Mouse (Mus musculus): Measurements from ENCODE around the gene Asb5.
A peak's percentile ranks its signal among the peaks of the same experiment; 100 is the strongest.
"Not testable (repeated sequence)": the region's sequence is repeated elsewhere in the genome, so short reads cannot be mapped to it uniquely, and the experiment has no call there.

The Asb5 gene

DNA sequence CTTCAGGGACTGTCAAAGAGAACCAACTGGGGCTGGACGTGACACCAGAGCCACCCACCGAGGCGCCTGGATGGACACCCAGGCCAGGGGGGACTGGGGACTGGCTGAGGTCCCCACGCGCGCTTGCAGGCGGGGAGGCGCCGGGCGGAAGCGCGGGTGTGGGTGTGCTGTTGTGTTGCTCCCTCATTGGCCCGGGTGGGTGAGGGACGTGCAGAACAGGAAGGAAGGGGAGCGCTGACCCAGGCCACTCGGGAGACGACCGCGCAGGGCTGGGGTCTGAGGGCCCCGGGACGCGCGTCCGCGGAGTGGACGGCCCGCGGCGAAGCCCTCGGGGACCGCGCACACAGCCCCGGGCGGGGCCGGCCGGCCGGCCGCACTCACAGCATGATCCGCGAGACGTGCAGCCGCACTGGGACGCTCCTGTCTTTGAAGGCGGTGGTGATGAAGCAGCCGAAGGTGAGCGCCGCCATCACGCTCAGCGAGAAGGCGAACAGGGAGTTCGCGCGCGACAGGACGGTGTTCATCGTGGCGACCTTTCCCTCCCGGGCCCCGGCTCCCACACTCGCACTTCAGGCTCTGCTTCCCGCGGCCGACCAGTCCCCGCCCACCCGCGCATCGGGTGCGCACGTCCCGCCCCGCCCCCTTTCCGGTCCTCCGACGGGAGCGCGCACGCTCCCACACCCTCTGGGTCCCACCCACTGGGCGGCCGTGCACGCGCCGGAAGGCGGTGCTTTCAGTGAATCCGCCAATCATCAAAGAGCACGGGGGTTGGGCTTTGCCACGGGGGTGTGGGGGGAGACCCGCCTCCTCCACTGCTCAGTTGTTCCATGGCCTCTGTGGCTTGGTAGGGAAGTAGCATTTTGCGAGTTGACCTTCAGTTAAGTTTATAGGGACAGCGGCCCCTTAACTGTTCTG is at the start of gene Asb5, which contains the start of gene Spcs3:
Gene Asb5, plus strand, starts transcription at position 199 of the 915 bp plus-strand sequence.
Gene Spcs3, minus strand, starts transcription at position 617 of the 915 bp plus-strand sequence.
- peak; percentile 89 for DNase-seq (ENCODE audit: low read depth, low spot score)

DNA sequence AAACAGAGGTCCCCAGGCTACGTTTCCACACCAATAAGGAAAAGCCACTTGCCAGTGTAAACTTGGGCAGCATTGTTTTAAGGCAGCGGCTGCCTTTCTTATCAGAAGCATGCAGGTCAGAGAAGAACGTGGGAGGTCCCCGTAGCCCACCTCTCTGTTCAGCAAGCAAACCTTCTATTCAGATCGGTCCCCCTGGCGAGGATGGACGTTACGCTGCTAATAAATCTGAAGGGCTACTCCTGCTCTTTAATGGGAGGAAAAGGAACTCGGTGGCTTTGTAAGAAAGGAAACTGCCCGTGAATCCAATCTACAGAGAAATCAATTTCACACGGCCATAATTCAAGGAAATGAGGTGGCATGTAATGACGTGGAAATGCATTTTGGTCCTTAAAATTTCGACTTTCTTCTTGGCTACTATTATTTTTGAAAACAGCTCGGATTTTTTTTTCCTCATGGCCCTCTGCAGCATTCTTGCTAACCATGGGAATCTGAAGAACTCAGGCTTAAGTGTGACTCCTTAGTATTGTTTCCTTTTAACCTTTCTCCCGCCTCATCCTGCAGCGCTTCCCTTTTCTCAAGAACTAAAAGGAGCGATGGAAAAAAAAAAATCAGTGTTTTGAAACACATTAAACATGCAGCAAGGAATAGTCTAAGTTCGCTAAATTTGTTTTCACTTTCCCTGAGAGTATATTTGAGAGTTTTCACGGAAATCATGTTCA is 42.7 kb upstream of the Asb5 start:
- no peak for DNase-seq (ENCODE audit: low read depth, low spot score)

DNA sequence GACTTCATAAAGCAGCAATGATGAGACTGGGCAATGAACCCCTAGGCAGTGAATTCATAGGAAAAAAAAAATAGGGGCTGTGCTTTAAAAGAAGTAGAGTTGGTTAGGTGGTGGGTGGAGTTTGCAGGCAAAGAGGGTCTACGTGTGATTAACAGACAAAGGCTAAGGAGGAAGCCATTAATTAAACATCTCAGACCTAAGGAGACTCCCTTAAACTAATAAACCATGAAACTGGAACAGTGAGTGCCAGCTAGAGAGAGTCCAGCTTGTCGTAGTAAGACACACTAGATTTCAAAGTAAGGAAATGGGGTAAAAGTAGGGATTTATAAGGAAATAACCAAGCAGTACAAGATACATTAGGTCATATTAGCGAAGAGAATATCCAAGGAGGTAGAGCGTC is 40.9 kb upstream of the Asb5 start:
- no peak for DNase-seq (ENCODE audit: low read depth, low spot score)

DNA sequence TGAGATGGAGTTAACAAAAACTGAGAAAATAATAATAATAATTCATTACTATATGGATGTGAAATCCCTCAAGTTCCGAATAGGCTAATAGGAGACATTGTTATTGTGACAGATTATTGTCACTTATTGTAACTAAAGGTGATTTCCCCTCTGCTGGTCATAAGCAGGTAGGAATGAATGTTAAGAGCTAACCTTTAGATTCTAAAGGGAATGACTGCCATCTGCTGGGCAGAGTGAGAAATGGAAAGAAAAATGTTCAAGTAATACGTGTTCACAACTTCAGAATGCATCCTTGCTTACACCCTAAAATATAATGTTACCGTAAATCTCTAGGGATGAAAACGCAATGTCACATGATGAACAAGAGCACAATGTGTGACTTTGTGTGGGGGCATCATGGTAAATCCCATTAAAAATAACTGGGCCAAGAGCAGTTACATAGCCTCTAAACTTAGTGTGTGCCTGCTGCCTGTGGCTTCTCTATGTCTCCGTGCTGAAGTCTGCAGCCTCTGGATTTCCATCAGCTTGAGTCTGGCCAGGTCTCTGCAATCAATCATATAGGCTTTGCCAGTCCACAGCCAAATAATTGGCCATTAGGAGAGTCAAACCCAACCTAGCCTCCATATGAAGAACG is 38.2 kb upstream of the Asb5 start:
- no peak for DNase-seq (ENCODE audit: low read depth, low spot score)

DNA sequence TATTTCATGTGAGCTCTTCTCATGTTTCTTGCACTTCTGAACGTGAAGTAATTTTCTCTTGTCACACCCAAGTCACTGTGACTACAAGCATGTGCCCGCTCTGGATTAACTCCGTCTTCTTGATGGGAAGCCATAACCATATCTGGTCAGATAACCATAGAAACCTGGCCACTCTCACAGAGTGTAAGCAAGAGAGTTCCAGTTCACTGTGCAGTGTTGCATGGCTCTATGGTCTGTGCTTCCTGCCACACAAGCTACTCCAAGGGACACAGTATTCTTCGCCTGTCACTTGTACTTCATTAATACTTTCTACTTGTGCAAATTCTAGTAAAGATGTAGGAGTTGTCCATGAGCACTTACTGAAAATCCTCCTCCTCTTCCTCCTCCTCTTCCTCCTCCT is 37.4 kb upstream of the Asb5 start:
- DNase-seq (ENCODE audit: low read depth, low spot score): no peak

DNA sequence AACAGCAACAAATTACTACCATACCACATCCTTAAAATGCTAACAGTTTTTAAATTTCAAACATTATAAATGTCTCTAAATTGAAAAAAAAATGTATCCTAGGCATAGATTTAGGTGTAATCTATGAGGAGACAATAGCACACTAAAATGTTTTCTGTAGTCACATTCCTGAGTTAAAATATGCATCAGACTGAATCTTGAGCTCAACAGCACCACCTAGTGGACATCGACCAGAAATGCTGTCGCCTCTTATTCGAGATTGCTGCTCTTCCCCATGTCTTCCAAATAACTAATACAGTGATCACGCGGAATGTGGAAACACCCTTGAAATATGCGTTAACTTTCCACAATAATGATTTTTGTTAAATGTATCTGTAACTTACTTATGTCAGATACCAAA is 36.3 kb upstream of the Asb5 start:
- DNase-seq (ENCODE audit: low read depth, low spot score): peak; percentile 42

DNA sequence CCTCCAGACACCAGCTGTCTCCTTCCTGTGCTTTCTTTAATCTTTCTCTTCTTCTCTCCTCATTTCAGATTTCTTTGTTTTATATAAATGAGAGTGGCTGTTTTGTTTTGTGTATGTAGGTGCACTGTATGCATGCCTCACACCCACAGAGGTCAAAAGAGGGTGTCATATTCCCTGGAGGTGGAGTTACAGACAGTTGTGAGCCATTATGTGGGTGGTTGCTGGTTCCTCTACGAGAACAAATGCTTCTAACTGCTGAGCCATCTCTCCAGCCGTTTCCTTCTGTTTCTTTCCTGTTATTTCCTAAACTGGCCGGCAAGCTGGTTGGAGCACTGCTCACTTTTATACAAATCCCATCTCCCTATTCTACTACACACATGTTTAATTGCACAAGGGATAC is 35.5 kb upstream of the Asb5 start:
- DNase-seq (ENCODE audit: low read depth, low spot score): no peak

DNA sequence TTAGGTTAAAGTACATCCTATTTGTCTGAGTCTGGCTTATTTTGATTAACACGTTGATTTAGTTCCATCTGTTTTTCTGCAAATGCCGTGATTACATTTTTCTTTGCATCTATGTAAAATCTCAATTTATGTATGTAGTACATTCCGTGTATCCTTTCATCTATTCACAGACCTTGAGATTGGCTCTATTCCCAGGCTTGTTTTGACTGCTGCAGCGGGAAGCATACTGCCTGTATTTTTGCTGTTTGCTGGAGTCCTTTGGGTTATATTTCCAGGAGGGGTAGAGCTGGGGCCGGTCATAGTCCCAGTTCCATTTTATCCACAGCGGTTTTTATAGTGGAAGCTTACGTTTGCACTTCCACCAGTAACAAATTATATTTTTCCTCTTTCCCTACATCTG is 26.3 kb upstream of the Asb5 start:
- DNase-seq (ENCODE audit: low read depth, low spot score): no peak

DNA sequence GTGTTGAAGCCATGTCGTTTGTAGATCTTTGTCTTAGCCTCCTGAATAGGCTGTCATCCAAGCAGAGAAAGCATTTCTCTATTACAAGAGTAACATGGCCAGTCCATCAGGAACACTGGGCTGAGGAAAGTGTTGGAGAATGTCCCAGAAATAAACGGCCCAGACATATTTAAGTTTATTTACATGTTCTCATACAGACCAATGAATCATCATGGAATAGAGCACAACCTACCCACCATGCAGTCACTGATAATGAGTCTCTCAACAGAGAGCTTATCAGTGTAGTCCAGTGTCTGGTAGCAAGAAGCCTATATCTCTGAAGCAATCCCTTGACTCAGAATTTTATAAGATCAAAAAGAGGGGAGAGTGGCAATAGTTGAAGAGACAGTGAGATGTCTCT is 24.3 kb upstream of the Asb5 start:
- DNase-seq (ENCODE audit: low read depth, low spot score): no peak

DNA sequence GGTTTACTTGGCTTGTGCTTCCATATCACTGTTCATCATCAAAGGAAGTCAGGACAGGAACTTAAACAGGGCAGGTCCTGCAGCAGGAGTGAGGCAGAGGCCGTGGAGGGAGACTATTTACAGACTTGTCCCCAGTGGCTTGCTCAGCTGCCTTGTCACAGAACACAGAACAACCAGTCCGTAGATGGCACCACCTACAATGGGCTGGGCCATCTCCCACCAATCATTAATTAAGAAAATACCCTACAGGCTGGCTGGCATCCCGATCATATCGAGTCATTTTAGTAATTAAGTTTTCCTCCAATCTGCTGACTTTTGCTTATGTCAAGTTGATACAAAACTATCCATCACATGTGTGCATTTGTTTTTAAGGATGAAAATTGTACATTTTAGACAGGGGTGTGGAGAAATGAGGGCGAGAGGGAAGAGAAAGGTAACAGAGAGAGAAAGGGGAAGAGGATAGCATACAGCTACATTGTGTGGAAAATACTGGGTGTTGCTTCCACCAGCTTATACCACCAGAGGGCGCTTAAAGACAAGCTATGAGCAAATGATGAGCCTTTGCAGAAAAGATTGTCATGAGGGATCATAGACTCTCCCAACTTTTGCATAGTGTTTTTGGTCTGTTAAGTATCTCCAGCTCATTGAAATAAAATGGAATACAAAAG is 21.8 kb upstream of the Asb5 start:
- DNase-seq (ENCODE audit: low read depth, low spot score): peak; percentile 53

DNA sequence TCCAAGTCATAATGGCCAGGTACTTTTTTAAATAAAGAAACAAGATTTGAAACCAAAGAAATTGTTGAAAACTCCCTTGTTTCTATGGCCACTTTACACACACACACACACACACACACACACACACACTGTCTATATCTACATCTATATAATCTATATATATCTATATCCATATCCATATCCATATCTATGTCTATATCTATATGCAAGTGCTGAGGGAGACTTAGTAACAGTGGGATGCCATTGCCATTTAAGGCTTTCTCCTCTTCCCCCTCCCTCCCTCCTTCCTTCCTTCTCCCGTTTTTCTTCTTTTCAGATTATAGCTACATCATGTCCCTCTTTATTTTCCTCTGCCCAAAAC is 21.3 kb upstream of the Asb5 start:
- no peak for DNase-seq (ENCODE audit: low read depth, low spot score)

DNA sequence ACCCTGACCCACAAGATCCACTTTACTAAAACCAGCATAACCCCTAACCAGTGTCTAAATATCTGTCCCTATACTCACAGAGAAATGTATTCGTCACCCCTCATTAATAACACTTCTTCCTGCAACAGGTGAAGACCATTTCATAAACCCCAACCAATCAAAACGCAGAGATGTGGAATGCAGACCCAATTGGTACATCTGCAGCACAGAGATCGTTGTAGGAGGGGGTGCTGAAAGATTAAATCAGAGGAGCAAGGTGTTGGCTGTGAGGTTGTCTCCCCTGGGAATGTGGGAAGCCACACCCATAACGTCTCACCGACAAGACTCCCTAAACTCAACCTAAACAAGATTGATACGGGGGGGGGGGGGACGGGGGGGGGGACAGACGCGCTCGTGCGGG is 20.6 kb upstream of the Asb5 start:
- DNase-seq (ENCODE audit: low read depth, low spot score): no peak

DNA sequence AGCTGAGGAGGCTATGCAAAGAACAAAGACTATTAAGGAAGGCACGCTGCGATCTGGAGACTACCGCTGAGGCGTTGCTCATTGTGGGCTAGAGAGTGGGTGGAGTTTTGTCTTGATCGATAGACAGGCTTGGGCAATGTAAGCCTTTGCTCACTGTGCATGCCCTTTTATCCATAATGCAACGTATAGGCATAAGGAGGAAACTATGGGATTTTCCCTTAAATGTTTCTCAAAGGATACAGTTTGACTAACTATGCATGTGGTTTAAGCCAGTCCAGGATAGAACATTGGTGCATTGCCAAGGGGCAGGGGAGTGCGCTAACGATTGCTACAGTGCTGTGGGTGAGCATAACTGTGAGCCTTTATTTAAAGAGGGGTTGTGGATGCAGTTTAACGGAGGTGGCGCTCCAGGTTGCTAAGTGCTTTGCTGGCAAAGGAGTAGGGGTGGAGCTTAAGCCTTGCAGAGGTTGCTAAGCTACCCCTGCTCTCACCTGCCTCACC is 20.1 kb upstream of the Asb5 start:
- no peak for DNase-seq (ENCODE audit: low read depth, low spot score)

DNA sequence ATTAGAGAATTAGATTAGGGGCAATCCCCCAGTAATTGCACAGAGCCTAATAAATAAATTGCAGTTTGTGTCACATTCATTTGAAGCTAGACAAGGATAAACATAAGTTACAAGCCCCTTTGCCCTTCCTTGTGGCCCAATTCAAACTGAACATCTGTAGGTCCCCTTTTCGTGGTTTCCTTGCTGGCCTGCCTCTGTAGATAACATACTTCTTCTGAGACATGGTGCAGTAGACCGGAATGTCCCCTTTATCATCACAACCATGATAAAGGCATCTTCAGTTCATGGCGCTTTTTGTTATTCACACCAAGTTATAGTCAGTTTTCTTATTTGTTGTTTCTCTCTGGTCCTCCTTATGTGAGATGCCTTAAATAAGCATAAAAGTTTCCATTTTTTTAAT is 17.6 kb upstream of the Asb5 start:
- no peak for DNase-seq (ENCODE audit: low read depth, low spot score)

DNA sequence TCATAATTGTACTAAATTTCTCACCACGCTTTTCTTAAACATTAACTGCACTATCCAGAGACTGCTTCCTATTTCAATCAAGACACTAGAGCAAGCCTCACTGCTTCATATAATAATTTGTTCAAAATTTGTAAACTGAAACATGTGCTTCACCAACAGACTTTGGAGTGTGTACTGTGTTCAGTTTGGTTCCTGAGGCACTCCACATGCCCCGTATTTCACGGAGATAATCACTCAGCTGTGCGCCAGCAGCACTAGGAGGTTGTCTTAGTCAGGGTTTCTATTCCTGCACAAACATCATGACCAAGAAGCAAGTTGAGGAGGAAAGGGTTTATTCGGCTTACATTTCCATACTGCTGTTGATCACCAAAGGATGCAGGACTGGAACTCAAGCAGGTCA is 17.2 kb upstream of the Asb5 start:
- DNase-seq (ENCODE audit: low read depth, low spot score): not testable (repeated sequence)

DNA sequence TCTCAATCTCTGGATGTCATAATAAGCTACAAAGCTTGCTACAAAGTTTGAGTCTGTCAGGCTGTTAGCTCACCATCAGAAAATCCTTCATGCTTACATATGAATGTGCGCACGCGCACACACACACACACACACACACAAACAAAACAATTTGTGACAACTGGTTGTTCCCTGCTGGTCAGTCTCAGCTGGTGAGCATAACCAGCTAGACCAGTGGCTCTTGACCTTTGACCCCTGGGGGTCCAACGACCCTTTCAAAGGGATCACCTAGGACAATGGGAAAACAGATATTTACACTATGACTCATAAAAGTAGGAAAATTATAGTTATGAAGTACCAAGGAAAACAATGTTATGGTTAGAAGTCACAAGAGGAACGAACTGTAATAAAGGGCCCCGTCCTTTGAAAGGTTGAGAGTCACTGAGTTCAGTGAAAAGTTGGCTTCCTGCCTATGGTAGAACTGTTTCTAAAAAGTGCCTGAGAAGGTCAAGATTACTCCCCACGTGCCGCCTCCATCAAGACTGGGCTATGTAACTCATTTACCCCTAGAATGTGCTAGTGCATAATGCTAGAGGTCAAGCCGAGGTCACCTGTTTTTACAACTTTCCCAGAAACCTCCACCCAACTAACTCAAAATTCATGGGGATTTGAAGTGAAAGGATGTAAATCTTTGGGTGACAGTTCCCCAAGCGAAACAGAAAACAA is 10.5 kb upstream of the Asb5 start:
- no peak for DNase-seq (ENCODE audit: low read depth, low spot score)

DNA sequence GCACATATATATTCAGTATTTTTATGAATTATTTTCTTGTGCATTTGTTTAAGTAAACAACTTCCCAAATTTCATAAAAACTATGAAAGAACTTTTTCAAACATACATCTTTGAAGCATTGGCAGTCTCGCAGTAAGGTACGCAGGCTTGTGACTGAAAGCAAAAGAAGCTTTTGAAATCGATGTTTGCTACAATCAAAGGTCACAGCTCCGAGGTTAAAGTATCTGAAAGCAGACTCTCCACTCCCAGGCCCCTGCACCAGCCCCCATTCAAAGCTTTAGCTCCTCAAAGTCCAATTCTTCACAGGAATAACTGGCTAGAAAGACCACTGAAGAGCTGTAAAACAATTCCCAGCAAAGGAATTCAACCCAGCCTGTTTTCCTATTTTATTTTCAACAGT is 8.9 kb upstream of the Asb5 start:
- DNase-seq (ENCODE audit: low read depth, low spot score): no peak

DNA sequence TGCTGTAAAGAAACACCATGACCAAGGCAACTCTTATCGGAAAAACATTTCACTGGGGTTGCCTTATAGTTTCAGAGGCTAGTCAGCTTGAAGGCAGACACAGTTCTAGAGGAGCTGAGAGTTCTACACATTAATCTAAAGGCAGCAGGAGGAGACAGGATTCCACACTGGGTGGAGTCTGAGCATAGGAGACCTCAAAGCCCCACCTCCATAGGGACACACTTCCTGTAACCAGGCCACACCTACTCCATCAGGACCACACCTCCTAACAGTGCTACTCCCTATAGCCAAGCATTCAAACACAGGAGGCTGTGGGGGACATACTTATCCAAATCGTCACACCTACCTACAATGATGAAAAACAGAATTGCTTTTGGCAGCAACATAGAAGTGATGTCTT is 3.8 kb upstream of the Asb5 start:
- DNase-seq (ENCODE audit: low read depth, low spot score): no peak

DNA sequence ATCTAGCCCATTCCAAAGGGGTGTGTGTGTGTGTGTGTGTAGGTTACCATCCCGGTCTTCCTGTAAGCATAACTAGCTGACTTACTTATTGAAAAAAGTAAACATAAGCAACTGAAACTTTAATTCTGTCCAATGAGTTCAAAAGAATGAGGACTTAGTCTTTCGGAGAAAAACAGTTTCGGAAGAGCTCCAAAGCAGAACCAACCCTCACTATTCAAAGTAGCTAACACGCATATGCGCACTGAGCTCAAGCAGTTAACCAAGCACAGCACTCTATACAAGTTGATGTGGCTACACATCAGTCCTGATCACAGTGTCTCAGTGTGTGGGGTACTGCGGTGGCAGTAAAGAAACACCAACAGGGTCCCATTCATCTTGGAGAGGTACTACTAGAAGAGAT is 2.7 kb upstream of the Asb5 start:
- no peak for DNase-seq (ENCODE audit: low read depth, low spot score)

DNA sequence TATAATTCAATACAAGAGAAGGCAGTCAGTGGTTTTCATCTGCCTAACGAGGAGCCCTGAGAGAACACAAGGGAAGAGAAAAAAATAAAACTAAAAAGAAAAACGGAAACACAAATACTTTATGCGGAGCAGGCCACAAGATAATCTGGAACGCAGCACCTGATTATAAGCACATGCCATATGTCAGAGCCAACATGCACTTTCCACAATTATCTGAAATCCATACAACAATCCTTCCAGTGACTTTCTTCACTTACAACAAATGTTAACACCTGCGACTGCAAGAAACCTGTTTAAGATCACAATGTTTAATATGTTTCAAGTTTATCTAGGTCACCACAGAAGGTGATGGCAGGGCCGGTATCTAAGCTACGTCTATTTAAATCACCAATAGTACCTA is 809 bp upstream of the Asb5 start:
- DNase-seq (ENCODE audit: low read depth, low spot score): no peak

DNA sequence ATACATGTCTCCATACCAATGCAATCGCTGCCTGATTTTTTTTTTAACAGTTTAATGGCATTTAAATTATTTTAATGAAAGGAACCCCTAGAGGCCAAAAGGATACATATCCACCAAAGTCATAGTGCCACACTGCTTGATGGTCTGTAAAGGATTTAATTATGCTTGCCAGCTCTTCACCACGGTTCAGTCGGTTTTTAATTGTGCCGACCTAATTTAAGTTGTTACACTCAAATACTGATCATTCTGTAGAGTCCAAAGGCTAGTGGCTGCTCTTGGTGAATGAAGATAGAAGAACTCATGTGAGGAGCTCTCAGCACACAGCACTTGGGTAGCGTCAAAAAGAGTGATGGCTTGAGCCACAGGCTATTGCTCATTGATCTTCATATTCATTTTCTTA is 5.8 kb downstream of the Asb5 start:
- no peak for DNase-seq (ENCODE audit: low read depth, low spot score)

All from retina, adult 2 months (tissue).